Mouse (Mus musculus): ENCODE measurements around the gene Neurl2.
"Not testable (repeated sequence)": the region's sequence is repeated elsewhere in the genome, so short reads cannot be mapped to it uniquely, and the experiment has no call there.

Neurl2 gene

DNA sequence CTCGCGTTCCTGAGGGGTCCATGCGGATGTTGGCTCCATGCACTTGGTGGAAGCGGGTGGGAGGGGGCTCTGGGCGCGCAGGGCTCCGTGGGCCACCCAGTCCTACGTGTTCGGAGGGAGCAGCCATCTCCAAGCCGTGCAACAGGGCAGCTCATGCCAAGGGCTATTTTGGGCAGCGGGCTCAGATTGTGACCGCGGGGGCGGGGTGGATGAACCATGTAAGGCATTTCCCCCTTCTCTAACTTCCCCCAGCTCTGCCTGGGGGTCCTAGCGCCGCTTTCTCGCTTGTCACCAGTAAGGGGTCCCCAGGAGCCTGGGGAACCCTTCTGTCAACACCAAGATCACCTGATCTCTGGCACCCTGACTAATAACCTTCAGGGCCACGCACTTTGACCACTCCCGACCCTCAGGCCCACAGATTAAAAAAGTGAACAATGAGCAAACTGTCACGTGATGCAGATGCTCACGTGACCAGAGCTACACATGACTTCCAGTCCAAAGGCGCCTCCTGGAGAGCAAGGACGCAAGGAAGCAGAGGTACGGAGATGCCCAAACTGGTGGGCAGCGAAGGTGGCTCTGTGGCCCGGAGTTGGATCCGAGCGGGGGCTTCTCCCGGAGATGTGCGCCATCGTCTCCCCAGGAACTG is at the start of gene Neurl2:
Gene Neurl2, minus strand, starts transcription at position 143 of the 646 bp plus-strand sequence.
- peak; percentile 95 to 97 for DNase-seq (ENCODE audit: low spot score in 2 of 2)

DNA sequence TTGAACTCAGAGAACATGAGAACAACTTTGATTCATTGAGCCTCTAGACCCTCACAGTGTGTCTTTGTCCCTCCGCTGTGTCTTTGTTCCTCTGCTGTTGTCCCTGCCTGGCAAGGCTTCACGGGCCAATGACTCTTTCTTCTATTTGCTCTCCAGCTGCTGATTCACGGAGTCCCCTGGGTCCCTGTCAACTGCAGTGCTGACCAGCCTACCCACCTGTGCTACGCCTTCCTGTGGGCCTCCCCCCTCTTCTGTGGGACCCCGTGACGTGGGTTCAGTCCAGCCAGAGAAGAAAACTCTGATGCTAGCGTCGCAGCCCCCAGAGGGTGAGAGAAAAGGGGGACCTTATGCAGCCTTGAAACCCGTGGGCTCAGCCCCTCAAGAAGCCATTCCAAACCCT is 49.4 kb upstream of the Neurl2 start:
- DNase-seq (ENCODE audit: low spot score in 2 of 2): no peak

DNA sequence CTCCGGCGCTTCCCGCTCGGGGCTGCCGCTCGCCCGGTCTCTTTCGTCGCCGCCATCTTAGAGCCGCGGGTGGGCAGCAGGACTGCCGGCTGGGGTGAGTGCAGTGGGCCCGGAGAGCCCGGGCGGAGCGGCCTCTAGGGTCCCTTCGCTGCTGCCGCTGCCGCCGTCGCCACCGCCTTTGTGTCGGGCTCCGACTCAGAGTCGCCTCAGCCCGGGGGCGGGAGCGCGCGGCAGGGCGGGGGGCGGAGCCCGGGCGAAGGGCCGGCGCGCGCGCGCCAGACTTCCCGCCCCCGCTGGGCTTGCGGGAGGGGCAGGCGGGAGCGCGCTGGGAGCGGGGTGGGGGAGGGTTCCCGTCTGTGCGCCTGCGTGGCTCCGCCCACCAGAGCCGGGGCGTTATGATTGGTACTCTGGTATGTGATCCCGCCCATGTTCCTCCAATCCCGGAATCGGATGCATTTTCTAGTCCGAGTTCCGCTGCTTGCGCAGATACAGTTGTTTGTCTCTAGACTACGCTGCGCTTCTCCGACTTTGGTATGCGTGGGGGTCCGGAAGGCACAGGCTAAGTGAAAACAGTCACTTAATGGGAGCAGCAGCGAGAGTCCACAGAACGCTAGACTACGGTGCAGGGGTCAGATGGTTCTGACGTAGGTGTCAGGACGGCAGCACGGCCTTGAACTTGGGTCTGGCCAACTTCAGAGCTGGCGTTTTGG is 46.5 kb upstream of the Neurl2 start:
- peak; percentile 96 to 97 for DNase-seq (ENCODE audit: low spot score in 2 of 2)

DNA sequence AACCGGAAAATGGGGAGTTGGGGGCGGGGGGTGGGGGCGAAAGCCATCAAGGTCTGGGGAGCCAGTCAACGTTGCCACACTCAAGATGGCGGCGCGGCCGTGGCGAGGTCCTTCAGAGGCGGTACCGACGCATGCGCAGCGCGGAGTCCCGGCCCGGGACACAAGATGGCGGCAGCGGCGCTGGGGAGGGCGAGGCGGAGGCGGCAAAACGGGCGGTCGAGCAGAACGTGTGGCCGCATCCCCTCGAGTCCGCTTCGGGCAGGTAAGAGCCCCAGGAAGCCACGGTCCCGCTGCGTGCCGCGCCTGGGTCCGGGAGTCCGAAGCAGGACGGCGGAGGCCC is 45.9 kb upstream of the Neurl2 start, which contains the start of gene Pcif1:
Gene Pcif1, plus strand, starts transcription at position 77 of the 340 bp plus-strand sequence.
- DNase-seq (ENCODE audit: low spot score in 2 of 2): peak; percentile 95 to 96

DNA sequence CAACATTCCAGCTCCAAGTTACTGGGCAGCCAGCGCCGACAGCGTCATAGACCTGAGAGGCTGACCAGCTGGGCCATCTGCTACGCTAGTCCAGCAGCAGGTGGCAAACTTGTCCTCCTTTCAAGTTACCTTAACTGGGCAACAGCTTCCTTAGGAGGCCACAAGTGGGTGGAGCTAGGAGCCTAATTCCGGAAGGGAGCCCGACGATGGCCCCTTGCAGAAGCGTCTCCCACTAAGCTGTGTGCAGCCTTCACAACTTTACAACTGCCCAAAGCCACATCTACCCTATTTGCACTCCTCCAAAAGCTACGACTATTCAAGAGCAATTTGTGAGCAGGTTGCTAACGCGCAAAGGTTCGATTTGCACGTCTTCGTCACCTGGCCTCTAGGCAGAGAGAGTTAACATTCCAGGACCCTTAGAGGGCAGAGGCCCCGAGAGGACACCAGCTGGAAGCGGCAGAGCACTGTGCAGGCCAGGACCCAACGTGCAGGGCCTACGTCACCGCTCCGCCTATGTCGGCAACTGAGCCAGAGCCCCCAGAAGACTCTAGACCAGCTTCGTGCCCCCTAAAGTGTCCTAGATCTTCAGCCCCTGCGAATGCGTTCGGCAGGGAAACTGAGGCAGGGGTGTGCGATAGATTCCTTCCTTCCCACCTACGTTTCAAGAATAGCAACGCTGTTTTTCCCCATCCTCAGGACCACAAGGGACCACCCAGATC is 45.4 kb upstream of the Neurl2 start:
- peak; percentile 59 to 72 for DNase-seq (ENCODE audit: low spot score in 2 of 2)

DNA sequence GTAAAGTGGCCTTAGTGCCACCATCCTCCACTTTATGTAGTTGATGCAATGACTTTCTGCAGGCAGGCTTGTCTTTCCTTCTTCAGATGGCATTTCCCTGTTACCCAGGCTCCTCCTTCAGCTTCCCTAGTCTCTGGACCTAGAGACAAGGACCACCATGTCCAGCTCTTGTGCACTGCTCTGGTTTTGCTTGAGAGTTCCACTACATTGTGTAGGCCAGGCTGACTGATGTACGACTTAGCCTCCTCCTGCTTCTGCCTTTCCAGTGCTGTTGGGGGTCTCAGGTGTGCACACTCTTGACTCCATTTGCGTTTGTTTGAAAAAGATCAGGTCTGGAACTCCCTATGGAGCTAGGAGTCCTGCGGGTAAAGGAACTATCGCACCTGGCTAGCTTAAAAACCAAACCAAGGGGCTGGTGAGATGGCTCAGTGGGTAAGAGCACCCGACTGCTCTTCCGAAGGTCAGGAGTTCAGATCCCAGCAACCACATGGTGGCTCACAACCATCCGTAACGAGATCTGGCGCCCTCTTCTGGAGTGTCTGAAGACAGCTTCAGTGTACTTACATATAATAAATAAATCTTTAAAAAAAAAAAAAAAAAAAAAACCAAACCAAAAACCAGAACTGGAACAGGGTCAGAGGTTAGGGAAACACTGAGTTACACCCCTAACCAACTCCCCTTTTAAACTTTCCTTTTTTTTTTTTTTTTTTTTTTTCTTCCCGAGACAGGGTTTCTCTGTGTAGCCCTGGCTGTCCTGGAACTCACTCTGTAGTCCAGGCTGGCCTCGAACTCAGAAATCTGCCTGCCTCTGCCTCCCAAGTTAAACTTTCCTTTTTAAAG is 44.3 kb upstream of the Neurl2 start:
- DNase-seq (ENCODE audit: low spot score in 2 of 2): not testable (repeated sequence)

DNA sequence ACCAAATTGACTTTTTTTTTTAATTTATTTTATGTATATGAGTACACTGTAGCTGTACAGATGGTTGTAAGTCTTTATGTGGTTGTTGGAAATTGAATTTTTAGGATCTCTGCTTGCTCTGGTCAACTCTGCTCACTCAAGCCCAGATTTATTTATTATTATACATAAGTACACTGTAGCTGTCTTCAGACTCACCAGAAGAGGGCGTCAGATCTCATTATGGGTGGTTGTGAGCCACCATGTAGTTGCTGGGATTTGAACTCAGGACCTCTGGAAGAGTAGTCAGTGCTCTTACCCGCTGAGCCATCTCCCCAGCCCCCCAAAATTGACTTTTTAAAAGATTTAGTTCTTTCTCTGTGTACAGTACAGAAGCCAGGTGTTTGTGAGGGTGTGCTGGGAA is 42.4 kb upstream of the Neurl2 start:
- not testable (repeated sequence) for DNase-seq (ENCODE audit: low spot score in 2 of 2)

DNA sequence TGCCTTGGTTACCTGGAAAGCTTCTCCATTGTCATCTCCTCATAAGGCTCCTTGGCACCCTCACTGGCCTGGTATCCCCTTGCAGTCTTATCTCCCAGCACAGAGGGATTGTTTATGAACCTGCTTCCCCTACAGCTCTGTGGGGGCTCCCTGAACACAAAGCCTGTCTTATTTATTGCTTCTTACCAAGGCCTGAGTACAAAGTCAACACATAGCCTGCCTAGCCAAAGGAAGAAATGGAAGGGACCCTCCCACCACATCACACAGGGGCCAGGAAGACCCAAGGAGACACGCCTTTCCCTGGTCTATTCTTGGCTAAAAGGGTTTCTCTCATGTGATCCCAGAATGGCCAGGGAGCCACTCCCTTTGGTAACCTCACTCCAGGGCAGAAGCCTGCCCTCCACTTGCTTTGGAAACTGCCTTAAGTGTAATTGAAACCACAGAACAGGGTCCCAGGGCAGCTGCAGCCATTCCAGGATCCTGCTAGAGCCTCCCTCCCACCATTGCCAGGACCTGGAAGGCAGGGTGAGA is 41.0 kb upstream of the Neurl2 start:
- DNase-seq (ENCODE audit: low spot score in 2 of 2): no peak

DNA sequence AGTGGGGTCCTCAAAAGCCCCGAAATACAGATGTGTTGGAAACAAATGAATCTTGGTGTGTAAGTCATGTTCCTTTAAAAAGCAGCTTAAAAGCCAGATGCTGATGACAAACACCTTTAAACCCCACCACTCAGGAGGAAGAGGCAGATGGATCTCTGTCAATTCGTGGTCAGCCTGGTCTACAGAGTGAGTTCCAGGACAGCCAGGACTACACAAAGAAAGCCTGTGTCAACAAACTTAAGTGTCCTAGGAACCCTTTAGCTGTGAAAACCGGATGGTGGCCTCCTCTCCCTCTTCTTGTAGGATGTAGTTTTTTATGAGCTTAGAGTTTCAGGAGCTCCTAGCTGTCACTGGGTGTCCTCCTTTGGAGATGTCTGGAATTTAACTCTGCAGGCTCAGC is 40.4 kb upstream of the Neurl2 start:
- no peak for DNase-seq (ENCODE audit: low spot score in 2 of 2)

DNA sequence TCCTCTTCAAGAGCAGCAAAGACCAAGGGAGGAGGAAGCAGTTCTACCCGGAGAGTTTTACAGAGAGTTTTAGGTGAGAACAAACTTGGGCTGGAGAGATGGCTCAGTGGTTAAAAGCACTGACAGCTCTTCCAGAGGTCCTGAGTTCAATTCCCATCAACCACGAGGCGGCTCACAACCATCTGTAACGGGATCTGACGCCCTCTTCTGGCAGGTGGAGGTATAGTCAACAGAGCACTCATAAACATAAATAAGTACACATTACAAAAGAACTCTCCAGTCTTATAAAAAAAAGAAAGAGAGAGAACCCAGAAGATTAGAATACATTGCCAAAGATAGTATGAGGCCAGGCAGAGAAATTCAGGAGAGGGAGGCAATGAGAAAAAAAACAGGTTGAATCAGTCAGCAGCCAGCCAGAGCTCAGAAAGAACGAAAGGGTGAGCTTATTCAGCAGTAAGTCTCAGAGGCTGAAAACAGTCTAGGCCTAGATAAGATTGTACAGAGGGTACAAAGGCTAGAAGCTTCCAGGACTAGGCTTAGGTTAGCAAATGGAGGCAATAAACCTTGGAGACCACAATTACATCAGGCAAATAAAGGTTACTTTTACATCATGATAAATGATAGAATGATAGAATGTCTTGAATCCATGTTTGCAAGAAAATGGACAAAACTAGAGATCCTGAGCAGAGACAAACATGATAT is 38.5 kb upstream of the Neurl2 start:
- no peak for DNase-seq (ENCODE audit: low spot score in 2 of 2)

DNA sequence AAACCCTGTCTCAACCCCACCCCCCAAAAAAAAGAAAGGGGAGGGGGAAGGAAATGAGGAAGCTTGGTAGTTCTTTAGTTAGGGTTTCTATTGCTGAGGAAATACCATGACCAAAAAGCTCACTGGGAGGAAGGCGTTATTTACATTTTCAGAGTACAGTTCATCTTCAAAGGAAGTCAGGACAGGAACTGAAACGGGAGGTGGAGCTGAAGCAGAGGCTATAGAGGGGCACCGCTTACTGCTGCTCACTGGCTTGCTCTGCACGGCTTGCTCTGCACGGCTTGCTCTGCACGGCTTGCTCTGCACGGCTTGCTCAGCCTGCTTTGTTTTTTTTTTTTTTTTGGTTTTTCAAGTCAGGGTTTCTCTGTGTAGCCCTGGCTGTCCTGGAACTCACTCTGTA is 35.2 kb upstream of the Neurl2 start:
- DNase-seq (ENCODE audit: low spot score in 2 of 2): no peak

DNA sequence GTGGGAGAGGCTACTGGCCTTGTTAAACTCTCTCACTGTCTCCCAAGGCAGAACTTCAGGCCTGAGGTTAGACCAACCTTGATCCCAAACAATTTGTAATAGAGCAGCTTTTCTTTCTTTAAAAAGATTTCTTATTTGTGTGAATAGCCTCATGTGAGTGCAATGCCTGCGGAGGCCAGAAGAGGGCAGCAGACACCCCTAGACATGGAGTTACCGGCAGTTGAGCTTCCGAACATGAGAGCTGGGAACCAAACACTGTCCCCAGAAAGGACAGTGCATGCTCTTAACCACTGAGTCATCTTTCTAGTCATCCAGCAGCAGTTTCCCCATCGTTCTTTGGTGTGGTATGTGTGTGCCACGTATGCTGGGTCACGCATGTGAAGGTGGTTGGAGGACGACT is 34.3 kb upstream of the Neurl2 start:
- DNase-seq (ENCODE audit: low spot score in 2 of 2): no peak

DNA sequence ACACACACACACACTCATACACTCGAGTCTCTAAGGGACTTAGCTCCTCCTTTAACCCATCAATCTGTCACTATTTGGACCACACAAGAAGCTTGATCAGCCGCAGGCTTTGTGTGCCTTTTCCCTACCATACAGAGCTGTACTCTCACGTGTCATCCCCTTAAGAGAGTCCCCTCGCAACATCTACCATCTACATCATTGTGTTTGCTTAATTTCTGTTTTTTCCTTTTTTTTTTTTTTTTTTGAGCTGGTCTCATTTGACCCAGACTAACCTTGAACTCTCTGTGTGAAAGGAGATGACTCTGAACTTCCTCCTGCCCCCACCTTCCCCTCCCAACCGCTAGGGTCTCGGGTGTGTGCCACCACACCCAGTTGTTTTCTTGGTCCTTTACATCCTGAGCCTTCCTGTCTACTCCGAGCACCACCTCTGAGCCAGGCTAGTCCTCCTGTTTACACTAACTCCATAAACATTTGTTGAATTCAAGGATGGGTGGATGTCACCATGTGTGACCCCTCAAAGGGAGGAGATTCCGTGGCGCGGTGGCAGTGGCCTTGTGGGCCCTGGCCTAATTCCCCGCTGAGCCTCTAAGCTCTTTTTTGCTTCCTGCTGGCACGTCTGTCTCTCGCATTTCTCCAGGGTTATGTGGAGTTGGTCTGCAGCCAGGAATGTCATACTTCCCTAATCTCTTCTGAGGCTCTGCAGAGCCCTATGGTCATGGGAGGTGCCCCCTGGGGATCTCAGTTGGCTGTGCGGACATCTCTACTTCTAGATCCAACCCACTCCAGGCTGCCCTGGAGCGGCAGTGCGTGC is 33.7 kb upstream of the Neurl2 start:
- no peak for DNase-seq (ENCODE audit: low spot score in 2 of 2)

DNA sequence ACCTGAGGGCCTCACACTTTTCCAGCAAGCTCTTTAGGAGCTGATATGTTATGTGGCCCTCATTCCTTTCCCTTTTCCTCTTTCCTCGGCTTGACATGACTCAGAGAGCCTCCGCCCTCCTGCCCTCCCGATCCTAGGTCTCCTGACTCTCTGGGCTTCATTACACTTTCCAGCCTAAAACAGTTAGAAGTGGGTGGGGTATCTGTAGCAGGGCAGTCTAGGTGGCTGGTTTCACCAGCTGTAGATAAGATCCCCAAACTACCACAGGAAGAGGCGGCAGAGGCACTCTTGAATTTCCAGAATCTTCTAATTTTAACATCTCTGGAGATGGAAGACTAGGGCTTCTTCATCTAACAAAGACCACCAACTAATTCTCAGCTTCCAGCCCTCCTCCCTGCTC is 31.3 kb upstream of the Neurl2 start:
- no peak for DNase-seq (ENCODE audit: low spot score in 2 of 2)

DNA sequence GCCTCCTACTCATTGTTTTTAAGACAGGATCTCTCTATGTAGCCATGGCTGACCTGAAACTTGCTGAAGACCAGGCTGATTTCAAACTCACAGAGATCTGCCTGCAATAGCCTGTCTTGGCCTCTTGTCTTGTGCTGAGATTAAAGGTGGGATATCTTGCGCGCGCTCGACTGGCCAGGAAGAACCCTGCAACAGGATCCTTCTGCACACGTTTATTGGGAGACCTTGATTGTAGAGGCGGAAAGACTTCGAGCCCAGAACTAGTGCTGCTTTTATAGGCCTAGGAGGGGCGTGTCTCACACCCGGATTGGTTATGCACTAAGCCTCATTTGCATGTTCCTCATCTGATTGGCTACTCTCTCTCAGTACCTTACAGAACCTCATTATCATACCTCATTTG is 30.2 kb upstream of the Neurl2 start:
- not testable (repeated sequence) for DNase-seq (ENCODE audit: low spot score in 2 of 2)

DNA sequence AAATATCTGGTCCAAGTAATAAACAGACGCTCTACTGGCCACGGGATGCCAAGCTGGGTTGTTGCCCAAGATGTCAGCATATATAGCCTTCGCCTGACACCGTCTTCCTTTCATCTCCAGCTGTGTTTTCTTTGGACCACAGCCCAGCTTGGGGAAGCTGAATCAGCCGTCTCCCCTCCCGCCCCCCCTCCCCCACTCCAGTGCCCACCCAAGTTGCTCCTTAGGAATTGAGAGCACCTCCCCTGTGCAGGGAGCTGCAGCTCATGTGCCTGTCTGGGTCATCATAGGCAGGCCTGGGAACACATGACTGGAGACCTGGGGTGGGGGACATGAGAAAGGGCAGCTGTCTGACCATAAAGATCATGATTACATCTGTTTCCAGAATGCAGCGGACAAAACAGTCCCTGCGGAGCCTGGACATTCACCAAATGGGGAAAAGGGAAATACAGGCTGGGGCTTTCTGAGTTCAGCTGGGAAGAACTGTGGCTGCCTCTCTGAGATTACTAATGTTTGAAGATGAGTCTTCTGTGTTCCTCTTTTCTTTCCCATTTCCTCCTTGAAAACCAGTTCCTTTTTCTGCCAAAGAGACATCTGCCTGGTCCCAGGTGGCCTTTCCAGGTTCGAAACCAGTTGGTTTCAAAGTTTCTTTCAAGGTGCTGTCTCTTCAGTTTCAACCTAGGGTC is 29.1 kb upstream of the Neurl2 start:
- DNase-seq (ENCODE audit: low spot score in 2 of 2): peak; percentile 63 to 71

DNA sequence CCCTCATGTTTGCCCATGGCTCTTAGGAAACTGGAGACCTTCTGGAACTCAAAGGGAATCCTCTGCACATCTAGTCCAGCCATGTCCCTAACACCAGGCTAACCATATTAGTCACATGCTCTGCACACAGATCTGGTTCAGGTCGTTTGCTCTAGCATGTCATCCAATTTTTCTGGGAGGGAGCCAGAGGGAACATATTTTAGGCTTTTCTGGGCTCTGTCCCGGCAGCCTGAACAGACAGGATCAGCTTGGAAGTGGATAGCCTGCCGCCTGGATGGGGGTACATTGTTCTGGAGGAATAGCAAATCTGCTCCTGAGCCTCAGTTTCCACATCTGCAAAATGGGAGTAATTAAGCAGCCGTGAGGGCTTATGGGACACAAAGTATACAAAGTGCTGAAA is 27.8 kb upstream of the Neurl2 start:
- no peak for DNase-seq (ENCODE audit: low spot score in 2 of 2)

DNA sequence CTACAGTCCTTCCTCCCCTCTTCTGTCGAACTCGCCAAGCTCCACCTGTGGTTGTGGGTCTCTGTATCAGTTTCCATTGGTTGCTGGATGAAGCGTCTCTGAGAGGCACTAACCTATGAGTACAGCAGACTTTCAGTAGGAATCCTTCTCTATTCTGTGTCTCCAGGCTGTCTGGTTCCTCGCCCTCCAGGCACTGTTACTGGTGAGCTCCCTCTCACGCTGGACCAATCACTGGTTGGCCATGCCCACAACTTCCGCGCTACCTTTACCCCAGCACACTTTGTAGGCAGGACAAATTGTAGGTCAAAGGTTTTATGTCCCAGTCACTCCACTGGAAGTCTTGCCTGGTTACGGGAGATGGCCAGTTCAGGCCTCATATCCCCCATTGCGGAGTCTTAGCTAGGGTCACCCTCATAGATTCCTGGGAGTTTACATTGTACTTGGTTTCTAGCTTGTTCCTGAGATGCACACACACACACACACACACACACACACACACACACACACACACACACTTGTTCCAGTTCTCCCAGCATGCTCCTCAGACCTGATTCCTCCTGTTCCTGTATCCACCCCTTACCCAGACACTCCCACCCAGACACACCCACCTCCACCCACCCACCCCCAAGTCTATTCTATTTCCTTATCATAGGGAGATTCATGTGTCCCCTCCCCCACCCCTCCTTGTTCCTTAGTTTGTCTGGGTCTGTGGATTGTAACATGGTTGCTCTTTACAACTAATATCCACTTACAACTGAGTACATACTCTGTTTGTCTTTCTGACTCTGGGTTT is 26.6 kb upstream of the Neurl2 start:
- DNase-seq (ENCODE audit: low spot score in 2 of 2): no peak

DNA sequence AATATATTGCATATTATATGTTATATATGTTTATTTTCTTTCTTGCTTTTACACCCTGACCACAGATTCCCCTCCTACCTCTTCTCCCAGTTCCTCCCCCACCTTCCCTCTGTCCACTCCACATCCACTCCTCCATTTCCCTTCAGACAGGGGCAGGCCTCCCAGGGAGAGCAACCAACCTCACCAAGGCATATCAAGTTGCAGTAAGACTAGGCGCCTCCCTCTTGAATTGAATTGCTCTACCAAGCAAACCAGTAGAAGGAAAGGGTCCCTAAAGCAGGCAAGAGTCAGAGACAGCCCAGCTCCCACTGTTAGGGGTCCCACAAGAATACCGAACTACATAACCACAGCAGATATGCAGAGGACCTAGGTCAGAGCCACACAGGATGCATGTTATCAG is 25.9 kb upstream of the Neurl2 start:
- no peak for DNase-seq (ENCODE audit: low spot score in 2 of 2)
